Mouse (Mus musculus): ENCODE measurements around the gene Tert. TPM values are rescaled to one million over a fixed set of nuclear protein-coding genes. Genes with fewer than 3 reads are reported as not detected.

Tert gene
- polyA plus RNA-seq, 1 experiment = 3.9 TPM

DNA sequence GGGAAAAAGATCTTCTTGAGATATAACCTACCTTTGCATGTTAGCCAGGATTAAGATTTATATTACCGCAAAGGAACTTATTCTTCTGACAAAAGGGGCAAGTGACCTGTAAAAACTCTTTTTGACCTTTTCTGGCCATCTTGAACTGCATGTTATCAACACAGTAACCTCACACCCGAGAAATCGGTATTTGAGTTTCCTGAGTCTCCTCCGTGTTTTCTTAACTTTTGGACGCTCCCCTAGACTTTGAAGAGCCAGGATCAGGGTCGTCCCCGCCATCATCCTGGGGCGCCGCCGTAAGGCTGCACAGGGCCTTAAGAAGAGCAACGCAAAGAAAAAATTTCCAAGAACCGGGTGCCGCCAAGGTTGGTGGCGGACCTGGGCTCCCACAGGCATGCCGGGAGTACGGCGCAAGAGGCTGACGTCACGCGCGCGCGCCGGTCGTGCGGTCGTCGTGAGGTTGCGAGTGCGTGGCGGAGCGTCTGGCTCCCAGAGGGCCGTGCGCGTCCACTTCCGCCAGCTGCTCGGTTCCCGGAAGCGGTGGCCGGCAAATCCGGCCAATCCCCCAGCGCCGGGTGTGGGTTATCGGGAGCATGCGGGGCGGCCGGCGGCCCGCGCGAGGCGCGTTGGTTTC is 23.1 kb upstream of the Tert start, which contains the start of gene Clptm1l:
Clptm1l (plus strand) TSS at position 485 of the 634 bp plus-strand sequence.
- peak within 1 kb of the TSS; percentile 92 for H3K4me3 ChIP-seq (ENCODE audit: extremely low read depth, insufficient read depth, insufficient read length)
- TF ChIP-seq POLR2A (IDR thresholded peaks at IDR 0.05; ENCODE audit: low read depth, low read length) (peak; percentile 71; the same call in 1 of the 2 replicates), CTCF (IDR thresholded peaks at IDR 0.05; ENCODE audit: extremely low read depth, insufficient read depth, insufficient read length, insufficient replicate concordance) (no peak)
- WGBS = under 1% methylated on average over 52 of the region's 53 CpGs
- H3K27me3 ChIP-seq (ENCODE audit: control insufficient read depth, insufficient read depth, low read length) = no peaks in the 10 kb centered on the region
- H3K4me1 ChIP-seq (ENCODE audit: control insufficient read depth, insufficient read depth, insufficient read length) = peaks cover 8% of the 10 kb centered on the region; the same call in 1 of the 2 replicates
- peak; percentile 81 to 96 for DNase-seq (ENCODE audit: low read depth in 1 of 2, low spot score in 2 of 2)
- H3K36me3 ChIP-seq (ENCODE audit: control insufficient read depth, insufficient read depth, low read length) = peaks cover 13% of the 10 kb centered on the region; the same call in 1 of the 2 replicates
- H3K27ac ChIP-seq (ENCODE audit: insufficient read depth, low read length) = peak within 1 kb of the TSS; percentile 78

DNA sequence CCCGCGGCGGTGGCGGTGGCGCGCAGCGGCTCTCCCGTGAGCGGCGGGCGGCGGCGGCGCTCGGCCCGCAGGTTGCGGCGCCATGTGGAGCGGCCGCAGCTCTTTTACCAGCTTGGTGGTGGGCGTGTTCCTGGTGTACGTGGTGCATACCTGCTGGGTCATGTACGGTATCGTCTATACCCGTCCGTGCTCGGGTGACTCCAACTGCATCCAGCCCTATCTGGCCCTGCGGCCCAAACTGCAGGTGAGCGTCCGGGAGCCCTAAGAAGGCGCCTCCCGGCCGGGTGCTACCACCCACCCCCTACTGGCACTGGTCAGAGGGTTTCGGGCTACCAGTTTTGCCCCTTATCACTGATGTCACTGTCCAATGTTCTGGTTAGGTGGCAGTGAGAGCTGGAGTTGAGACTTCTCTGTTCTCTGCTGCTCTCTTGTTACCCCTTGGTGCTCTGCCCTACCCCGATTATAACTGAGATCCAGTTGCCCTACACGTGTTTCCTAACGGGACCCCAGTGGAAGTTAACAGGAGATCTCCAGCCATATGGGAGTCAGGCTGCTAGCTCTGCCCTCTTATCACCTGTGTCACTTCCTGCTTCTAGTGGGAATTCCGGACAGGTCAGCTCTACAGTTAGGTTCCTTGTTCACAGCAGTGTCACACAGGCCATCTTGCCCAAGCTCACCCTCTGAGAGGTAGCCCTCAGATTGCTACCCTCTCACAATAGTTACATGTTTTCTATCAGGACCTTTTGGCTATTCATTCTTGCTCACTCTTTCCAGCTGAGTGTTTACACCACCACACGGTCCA is 22.4 kb upstream of the Tert start:
- peaks cover 17% of the 10 kb centered on the region for H3K36me3 ChIP-seq (ENCODE audit: control insufficient read depth, insufficient read depth, low read length)
- peak overlapping the region; percentile 52 for H3K27ac ChIP-seq (ENCODE audit: insufficient read depth, low read length)
- no peak for DNase-seq (ENCODE audit: low read depth in 1 of 2, low spot score in 2 of 2)
- no peaks in the 10 kb centered on the region for H3K27me3 ChIP-seq (ENCODE audit: control insufficient read depth, insufficient read depth, low read length)
- H3K4me3 ChIP-seq (ENCODE audit: extremely low read depth, insufficient read depth, insufficient read length) = peak overlapping the region; percentile 92
- H3K4me1 ChIP-seq (ENCODE audit: control insufficient read depth, insufficient read depth, insufficient read length) = peaks cover 8% of the 10 kb centered on the region; the same call in 1 of the 2 replicates
- WGBS = 2% methylated on average over 31 of the region's 39 CpGs
- no peak for TF ChIP-seq CTCF (IDR thresholded peaks at IDR 0.05; ENCODE audit: extremely low read depth, insufficient read depth, insufficient read length, insufficient replicate concordance)
- no peak for TF ChIP-seq POLR2A (IDR thresholded peaks at IDR 0.05; ENCODE audit: low read depth, low read length)

DNA sequence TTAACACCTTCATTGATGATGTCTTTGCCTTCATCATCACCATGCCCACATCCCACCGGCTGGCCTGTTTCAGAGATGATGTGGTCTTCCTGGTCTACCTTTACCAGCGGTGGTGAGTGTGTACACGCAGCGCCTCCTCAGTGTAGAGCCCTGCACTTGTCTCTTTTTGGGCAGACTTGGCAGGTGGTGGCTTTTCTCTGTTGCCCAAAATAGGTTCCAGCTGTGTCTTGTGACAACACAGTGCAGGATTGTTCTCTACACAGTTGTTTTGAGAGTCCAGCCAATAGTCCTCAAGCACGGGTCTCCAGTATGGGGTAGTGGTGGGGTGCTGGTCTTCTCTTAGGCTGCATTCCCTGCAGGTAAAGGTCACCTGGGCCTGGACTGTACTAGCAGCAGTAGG is 8.3 kb upstream of the Tert start:
- Histone ChIP-seq H3K36me3 (ENCODE audit: control insufficient read depth, insufficient read depth, low read length) (peaks cover 50% of the 10 kb centered on the region), H3K27me3 (ENCODE audit: control insufficient read depth, insufficient read depth, low read length) (no peaks in the 10 kb centered on the region), H3K4me1 (ENCODE audit: control insufficient read depth, insufficient read depth, insufficient read length) (no peaks in the 10 kb centered on the region), H3K27ac (ENCODE audit: insufficient read depth, low read length) (no peak overlapping the region), H3K4me3 (ENCODE audit: extremely low read depth, insufficient read depth, insufficient read length) (no peak overlapping the region)
- TF ChIP-seq CTCF (IDR thresholded peaks at IDR 0.05; ENCODE audit: extremely low read depth, insufficient read depth, insufficient read length, insufficient replicate concordance) (no peak), POLR2A (IDR thresholded peaks at IDR 0.05; ENCODE audit: low read depth, low read length) (no peak)
- no peak for DNase-seq (ENCODE audit: low read depth in 1 of 2, low spot score in 2 of 2)
- WGBS = 92% methylated on average over 5 of the region's 5 CpGs

DNA sequence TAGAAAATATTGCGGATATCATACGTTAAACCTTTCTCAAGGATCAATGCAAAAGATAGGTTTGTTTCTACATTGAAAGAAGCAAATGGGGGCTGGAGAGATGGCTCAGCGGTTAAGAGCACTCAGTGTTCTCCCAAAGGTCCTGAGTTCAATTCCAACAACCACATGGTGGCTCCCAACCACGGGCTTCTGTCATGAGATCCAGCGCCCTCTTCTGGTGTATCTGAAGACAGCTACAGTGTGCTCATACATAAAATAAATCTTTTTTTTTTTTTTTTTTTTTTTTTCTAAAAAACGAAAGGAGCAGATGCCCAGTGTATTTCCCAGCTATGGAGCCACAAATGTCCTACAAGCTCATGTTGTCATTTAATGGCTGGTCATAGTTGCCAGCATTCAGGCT is 6.1 kb upstream of the Tert start:
- peaks cover 30% of the 10 kb centered on the region for H3K36me3 ChIP-seq (ENCODE audit: control insufficient read depth, insufficient read depth, low read length)
- 64% methylated on average over 6 of the region's 6 CpGs for WGBS

DNA sequence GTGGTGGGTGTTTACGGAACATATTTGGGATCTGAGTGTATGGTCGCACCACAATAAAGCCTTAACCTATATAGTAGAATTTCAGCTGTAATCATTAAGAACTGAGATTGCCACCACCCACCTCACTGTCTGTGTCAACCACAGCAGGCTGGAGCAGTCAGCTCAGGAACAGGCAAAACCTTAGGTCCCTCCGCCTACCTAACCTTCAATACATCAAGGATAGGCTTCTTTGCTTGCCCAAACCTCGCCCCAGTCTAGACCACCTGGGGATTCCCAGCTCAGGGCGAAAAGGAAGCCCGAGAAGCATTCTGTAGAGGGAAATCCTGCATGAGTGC is 334 bp upstream of the Tert start:
- H3K27me3 ChIP-seq (ENCODE audit: control insufficient read depth, insufficient read depth, low read length) = no peaks in the 10 kb centered on the region
- 51% methylated on average over 6 of the region's 6 CpGs for WGBS
- peaks cover 11% of the 10 kb centered on the region; the same call in 1 of the 2 replicates for H3K4me1 ChIP-seq (ENCODE audit: control insufficient read depth, insufficient read depth, insufficient read length)
- H3K4me3 ChIP-seq (ENCODE audit: extremely low read depth, insufficient read depth, insufficient read length) = peak overlapping the region; percentile 69; the same call in 1 of the 2 replicates
- peaks cover 2% of the 10 kb centered on the region; the same call in 1 of the 2 replicates for H3K36me3 ChIP-seq (ENCODE audit: control insufficient read depth, insufficient read depth, low read length)
- H3K27ac ChIP-seq (ENCODE audit: insufficient read depth, low read length) = no peak overlapping the region
- peak in 1 of 2 experiments; percentile 55 for DNase-seq (ENCODE audit: low read depth in 1 of 2, low spot score in 2 of 2)
- TF ChIP-seq CTCF (IDR thresholded peaks at IDR 0.05; ENCODE audit: extremely low read depth, insufficient read depth, insufficient read length, insufficient replicate concordance) = no peak
- no peak for TF ChIP-seq POLR2A (IDR thresholded peaks at IDR 0.05; ENCODE audit: low read depth, low read length)

More for the DNA sequence above, 6.1 kb upstream of the Tert start:
- no peaks in the 10 kb centered on the region for H3K4me1 ChIP-seq (ENCODE audit: control insufficient read depth, insufficient read depth, insufficient read length)
- H3K27me3 ChIP-seq (ENCODE audit: control insufficient read depth, insufficient read depth, low read length) = no peaks in the 10 kb centered on the region
- H3K27ac ChIP-seq (ENCODE audit: insufficient read depth, low read length) = no peak overlapping the region
- no peak for TF ChIP-seq POLR2A (IDR thresholded peaks at IDR 0.05; ENCODE audit: low read depth, low read length)
- DNase-seq (ENCODE audit: low read depth in 1 of 2, low spot score in 2 of 2) = no peak
- no peak overlapping the region for H3K4me3 ChIP-seq (ENCODE audit: extremely low read depth, insufficient read depth, insufficient read length)

DNA sequence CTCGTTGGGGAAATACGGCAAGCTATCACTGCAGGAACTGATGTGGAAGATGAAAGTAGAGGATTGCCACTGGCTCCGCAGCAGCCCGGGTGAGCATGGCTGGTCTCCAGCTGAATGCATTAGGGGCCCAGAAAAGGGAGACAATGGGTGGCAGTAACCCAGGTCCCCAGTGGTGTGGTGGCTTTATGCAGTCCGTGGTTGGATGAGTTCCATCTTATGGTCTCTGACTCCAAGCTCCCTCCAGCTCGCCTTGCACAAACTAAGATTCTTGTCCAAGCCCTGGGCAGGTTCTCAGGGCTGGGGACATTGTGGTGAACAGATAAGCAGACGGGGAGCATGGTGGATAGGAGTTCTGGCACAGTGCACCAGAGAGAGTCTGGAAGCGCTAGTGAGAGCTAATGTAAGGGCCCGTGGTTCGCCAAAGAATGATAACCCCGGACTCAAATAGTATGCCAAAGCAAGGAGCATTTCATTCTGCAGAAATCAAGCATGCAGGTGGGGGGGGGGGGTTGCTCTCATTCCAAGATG is 1.9 kb downstream of the Tert start:
- TF ChIP-seq POLR2A (IDR thresholded peaks at IDR 0.05; ENCODE audit: low read depth, low read length) (no peak), CTCF (IDR thresholded peaks at IDR 0.05; ENCODE audit: extremely low read depth, insufficient read depth, insufficient read length, insufficient replicate concordance) (no peak)
- DNase-seq (ENCODE audit: low read depth in 1 of 2, low spot score in 2 of 2) = no peak
- Histone ChIP-seq H3K36me3 (ENCODE audit: control insufficient read depth, insufficient read depth, low read length) (no peaks in the 10 kb centered on the region), H3K27ac (ENCODE audit: insufficient read depth, low read length) (no peak overlapping the region), H3K4me1 (ENCODE audit: control insufficient read depth, insufficient read depth, insufficient read length) (peaks cover 11% of the 10 kb centered on the region; the same call in 1 of the 2 replicates), H3K27me3 (ENCODE audit: control insufficient read depth, insufficient read depth, low read length) (no peaks in the 10 kb centered on the region), H3K4me3 (ENCODE audit: extremely low read depth, insufficient read depth, insufficient read length) (no peak overlapping the region)
- WGBS = 74% methylated on average over 11 of the region's 11 CpGs

Measured in spleen, adult 2 months (tissue).